Mouse (Mus musculus): ENCODE results near the gene Cnnm2.
"Not testable (repeated sequence)": the region's sequence is repeated elsewhere in the genome, so short reads cannot be mapped to it uniquely, and the experiment has no call there.

Gene Cnnm2

GRCm38 (mm10) chr19:46760375-46761160, 828 bp upstream of the Cnnm2 start:
- peak; percentile 87 for DNase-seq

- DNase-seq = peak; percentile 33
These were observed 535 bp downstream of the Cnnm2 start for GRCm38 (mm10) chr19:46761971-46762290.

GRCm38 (mm10) chr19:46762291-46762991, 1.0 kb downstream of the Cnnm2 start:
- DNase-seq = peak; percentile 33

GRCm38 (mm10) chr19:46762992-46763342, 1.6 kb downstream of the Cnnm2 start:
- DNase-seq = peak; percentile 8

GRCm38 (mm10) chr19:46763356-46763755, 2.0 kb downstream of the Cnnm2 start:
- no peak for DNase-seq

GRCm38 (mm10) chr19:46763932-46764762, 2.8 kb downstream of the Cnnm2 start:
- DNase-seq = no peak

GRCm38 (mm10) chr19:46764763-46765117, 3.3 kb downstream of the Cnnm2 start:
- no peak for DNase-seq

- peak; percentile 19 for DNase-seq
These were observed 4.7 kb downstream of the Cnnm2 start for GRCm38 (mm10) chr19:46766125-46766524.

- DNase-seq = no peak
These were observed 8.4 kb downstream of the Cnnm2 start for GRCm38 (mm10) chr19:46769759-46770158.

GRCm38 (mm10) chr19:46771801-46772200, 10.4 kb downstream of the Cnnm2 start:
- no peak for DNase-seq

GRCm38 (mm10) chr19:46776391-46776790, 15.0 kb downstream of the Cnnm2 start:
- no peak for DNase-seq

- DNase-seq = no peak
These were observed 15.5 kb downstream of the Cnnm2 start for GRCm38 (mm10) chr19:46776850-46777249.

GRCm38 (mm10) chr19:46777928-46778680, 16.7 kb downstream of the Cnnm2 start:
- no peak for DNase-seq

GRCm38 (mm10) chr19:46779130-46779529, 17.7 kb downstream of the Cnnm2 start:
- not testable (repeated sequence) for DNase-seq

GRCm38 (mm10) chr19:46784038-46784437, 22.6 kb downstream of the Cnnm2 start:
- no peak for DNase-seq

GRCm38 (mm10) chr19:46784502-46784901, 23.1 kb downstream of the Cnnm2 start:
- DNase-seq = no peak

GRCm38 (mm10) chr19:46785633-46786032, 24.2 kb downstream of the Cnnm2 start:
- peak; percentile 37 for DNase-seq

GRCm38 (mm10) chr19:46789782-46790181, 28.4 kb downstream of the Cnnm2 start:
- DNase-seq = peak; percentile 8

- DNase-seq = no peak
These were observed 30.0 kb downstream of the Cnnm2 start for GRCm38 (mm10) chr19:46791360-46791759.

- DNase-seq = no peak
These were observed 30.5 kb downstream of the Cnnm2 start for GRCm38 (mm10) chr19:46791921-46792320.

- no peak for DNase-seq
These were observed 31.1 kb downstream of the Cnnm2 start for GRCm38 (mm10) chr19:46792480-46792879.

GRCm38 (mm10) chr19:46794181-46794580, 32.8 kb downstream of the Cnnm2 start:
- DNase-seq = no peak

Data from right cerebral cortex, adult 18-20 months (tissue).